Mouse (Mus musculus) kidney, embryonic 14.5 days (tissue): ENCODE results near the gene Bckdhb. TPM values are rescaled to one million over a fixed set of nuclear protein-coding genes. Genes with fewer than 3 reads are reported as not detected.
A peak's percentile ranks its signal among the peaks of the same experiment; 100 is the strongest.
"Not testable (repeated sequence)": the region's sequence is repeated elsewhere in the genome, so short reads cannot be mapped to it uniquely, and the experiment has no call there.

Experiments
- ATAC-seq: fragments of 200-750 bp; cut with Nextera tagmentation; 2 replicates; pipeline ENCODE4 v1.8.0; 2017; ENCODE audit warnings: moderate number of reproducible peaks, mild to moderate bottlenecking, moderate TSS enrichment, moderate library complexity; ENCODE audit not compliant: low FRiP score, low TSS enrichment
- H3K27ac ChIP-seq: fragments of 300-500 bp; sonication (generic); 2 replicates; pipeline ENCODE4 v1.5.1; 2014; ENCODE audit warnings: low read depth, mild to moderate bottlenecking, low read length, moderate library complexity, mixed read lengths
- H3K27me3 ChIP-seq: fragments of 300-500 bp; sonication (generic); 2 replicates; pipeline ENCODE4 v1.6.1; 2014; ENCODE audit warnings: mild to moderate bottlenecking, low read length; ENCODE audit not compliant: control insufficient read depth, insufficient read depth
- H3K36me3 ChIP-seq: fragments of 300-500 bp; sonication (generic); 2 replicates; pipeline ENCODE4 v1.6.1; 2014; ENCODE audit warnings: low read length, mixed read lengths; ENCODE audit not compliant: control insufficient read depth, insufficient read depth
- H3K4me1 ChIP-seq: fragments of 300-500 bp; sonication (generic); 2 replicates; pipeline ENCODE4 v1.6.1; 2014; ENCODE audit warnings: low read length, mixed read lengths; ENCODE audit not compliant: control insufficient read depth, insufficient read depth
- H3K4me2 ChIP-seq: fragments of 300-500 bp; sonication (generic); replicated peaks from 2 replicates; pipeline ENCODE4 v1.6.1; 2014; ENCODE audit warnings: low read depth, mild to moderate bottlenecking, low read length
- H3K4me3 ChIP-seq: fragments of 300-500 bp; sonication (generic); 2 replicates; pipeline ENCODE4 v1.5.1; 2014; ENCODE audit warnings: mild to moderate bottlenecking, low read length
- H3K9ac ChIP-seq: fragments of 300-500 bp; sonication (generic); 2 replicates; pipeline ENCODE4 v1.6.1; 2014; ENCODE audit warnings: low read depth, mild to moderate bottlenecking, low read length, moderate library complexity
- H3K9me3 ChIP-seq: fragments of 300-500 bp; sonication (generic); 2 replicates; pipeline ENCODE4 v1.6.1; 2016; ENCODE audit warnings: low read length; ENCODE audit not compliant: control insufficient read depth
- WGBS: fragments of 180-500 bp; shearing (Covaris S2); extraction: QIAGEN DNeasy Blood & Tissue Kit; methylation state at CpG from one replicate; pipeline ENCODE4 v1.1.7; 2014; 5-methylcytosine and 5-hydroxymethylcytosine counted together
- polyA plus RNA-seq: library from polyadenylated mRNA; unstranded; fragments of >200 nt; fragmentation: Nextera tagmentation; extraction: Ambion mirVana; gene quantifications from 2 replicates; pipeline ENCODE4 v1.2.1, GENCODE M21; 2014

Bckdhb gene
- polyA plus RNA-seq, 1 experiment from 2014 or later = 55.9 TPM

GRCm38 (mm10) chr9:83975811-83976210 is 50.9 kb downstream of the Bckdhb start:
- Histone ChIP-seq H3K4me2 (no peak overlapping the region), H3K36me3 (no peaks in the 10 kb centered on the region), H3K9ac (no peak overlapping the region), H3K4me3 (no peak overlapping the region), H3K27me3 (no peaks in the 10 kb centered on the region), H3K27ac (no peak overlapping the region), H3K4me1 (no peaks in the 10 kb centered on the region), H3K9me3 (peaks cover 3% of the 10 kb centered on the region; the same call in 1 of the 2 replicates)
- ATAC-seq = no peak
- 81% methylated on average over 2 of the region's 2 CpGs for WGBS

GRCm38 (mm10) chr9:83981234-83981633 is 56.3 kb downstream of the Bckdhb start:
- Histone ChIP-seq H3K4me2 (no peak overlapping the region), H3K27me3 (no peaks in the 10 kb centered on the region), H3K9me3 (peaks cover 3% of the 10 kb centered on the region; the same call in 1 of the 2 replicates), H3K36me3 (no peaks in the 10 kb centered on the region), H3K9ac (no peak overlapping the region), H3K4me1 (no peaks in the 10 kb centered on the region), H3K4me3 (no peak overlapping the region), H3K27ac (no peak overlapping the region)
- WGBS = 62% methylated on average over 7 of the region's 7 CpGs
- no peak for ATAC-seq

GRCm38 (mm10) chr9:84008961-84009360 is 84.0 kb downstream of the Bckdhb start:
- H3K36me3 ChIP-seq = no peaks in the 10 kb centered on the region; the same call in 1 of the 2 replicates
- no peaks in the 10 kb centered on the region for H3K4me1 ChIP-seq
- H3K9me3 ChIP-seq = peaks cover 2% of the 10 kb centered on the region; the same call in 1 of the 2 replicates
- H3K4me2 ChIP-seq = no peak overlapping the region
- no peak for ATAC-seq
- no peak overlapping the region for H3K27ac ChIP-seq
- H3K27me3 ChIP-seq = no peaks in the 10 kb centered on the region
- no peak overlapping the region for H3K4me3 ChIP-seq
- no peak overlapping the region for H3K9ac ChIP-seq
- 73% methylated on average over 2 of the region's 2 CpGs for WGBS

GRCm38 (mm10) chr9:84011146-84011545 is 86.2 kb downstream of the Bckdhb start:
- no peaks in the 10 kb centered on the region for H3K27me3 ChIP-seq
- H3K9ac ChIP-seq = no peak overlapping the region
- no peaks in the 10 kb centered on the region for H3K4me1 ChIP-seq
- H3K9me3 ChIP-seq = no peaks in the 10 kb centered on the region
- no peaks in the 10 kb centered on the region for H3K36me3 ChIP-seq
- H3K27ac ChIP-seq = no peak overlapping the region
- ATAC-seq = no peak
- H3K4me3 ChIP-seq = no peak overlapping the region
- no peak overlapping the region for H3K4me2 ChIP-seq

- H3K4me1 ChIP-seq, H3K9ac ChIP-seq, H3K27me3 ChIP-seq, H3K27ac ChIP-seq, ATAC-seq, H3K36me3 ChIP-seq, H3K4me3 ChIP-seq, H3K4me2 ChIP-seq, H3K9me3 ChIP-seq: not testable (repeated sequence)
- WGBS = 94% methylated on average over 8 of the region's 8 CpGs
These were observed 93.2 kb downstream of the Bckdhb start for GRCm38 (mm10) chr9:84018141-84018540.

- no peak overlapping the region for H3K4me2 ChIP-seq
- no peak overlapping the region for H3K9ac ChIP-seq
- ATAC-seq = no peak
- no peak overlapping the region for H3K27ac ChIP-seq
- no peak overlapping the region for H3K4me3 ChIP-seq
- H3K4me1 ChIP-seq = no peaks in the 10 kb centered on the region
- WGBS = 75% methylated on average over 2 of the region's 2 CpGs
- H3K36me3 ChIP-seq = no peaks in the 10 kb centered on the region
- no peaks in the 10 kb centered on the region for H3K9me3 ChIP-seq
- no peaks in the 10 kb centered on the region for H3K27me3 ChIP-seq
These were observed 94.7 kb downstream of the Bckdhb start for GRCm38 (mm10) chr9:84019627-84020026.

- H3K9me3 ChIP-seq = no peaks in the 10 kb centered on the region
These were observed 96.2 kb downstream of the Bckdhb start for GRCm38 (mm10) chr9:84021189-84021588.

GRCm38 (mm10) chr9:84028120-84028519 is 103.2 kb downstream of the Bckdhb start:
- H3K27ac ChIP-seq = no peak overlapping the region
- no peaks in the 10 kb centered on the region for H3K27me3 ChIP-seq
- no peak overlapping the region for H3K9ac ChIP-seq
- no peak for ATAC-seq
- H3K4me1 ChIP-seq = no peaks in the 10 kb centered on the region
- H3K4me3 ChIP-seq = no peak overlapping the region
- 76% methylated on average over 2 of the region's 2 CpGs for WGBS
- H3K9me3 ChIP-seq = no peaks in the 10 kb centered on the region
- no peaks in the 10 kb centered on the region for H3K36me3 ChIP-seq
- no peak overlapping the region for H3K4me2 ChIP-seq

More at GRCm38 (mm10) chr9:84021189-84021588, 96.2 kb downstream of the Bckdhb start:
- no peak for ATAC-seq
- Histone ChIP-seq H3K27ac (no peak overlapping the region), H3K36me3 (no peaks in the 10 kb centered on the region), H3K4me3 (no peak overlapping the region), H3K4me1 (no peaks in the 10 kb centered on the region), H3K9ac (no peak overlapping the region), H3K27me3 (no peaks in the 10 kb centered on the region), H3K4me2 (no peak overlapping the region)
- WGBS = 69% methylated on average over 6 of the region's 6 CpGs

GRCm38 (mm10) chr9:84030691-84031290 is 105.8 kb downstream of the Bckdhb start:
- Histone ChIP-seq H3K4me1 (no peaks in the 10 kb centered on the region), H3K4me3 (no peak overlapping the region), H3K9ac (no peak overlapping the region), H3K27me3 (no peaks in the 10 kb centered on the region), H3K4me2 (no peak overlapping the region), H3K36me3 (no peaks in the 10 kb centered on the region), H3K27ac (no peak overlapping the region), H3K9me3 (no peaks in the 10 kb centered on the region)
- peak; percentile 62; the same call in 1 of the 2 replicates for ATAC-seq
- WGBS = 65% methylated on average over 6 of the region's 6 CpGs
